Mouse (Mus musculus) midbrain, embryonic 11.5 days (tissue): ENCODE measurements at regions not wholly inside any gene's neighbourhood (a gene's known extent, or its start where the extent isn't known, plus 50 kb on each side); places are given as distances from the start of the nearest gene placed in this dataset.

Experiments used
- ATAC-seq: fragments of 200-750 bp; cut with Nextera tagmentation; 2 replicates; pipeline ENCODE4 v1.8.0; 2017; ENCODE audit warnings: moderate TSS enrichment, moderate library complexity; ENCODE audit not compliant: low FRiP score
- DNase-seq: peaks from one replicate; pipeline ENCODE4 v3.0.0; 2015; ENCODE audit warnings: low spot score; ENCODE audit errors: missing footprints
- H3K27ac ChIP-seq: fragments of 300-500 bp; sonication (generic); 2 replicates; pipeline ENCODE4 v1.5.1; 2014; ENCODE audit warnings: low read depth, low read length
- H3K27me3 ChIP-seq: fragments of 300-500 bp; sonication (generic); 2 replicates; pipeline ENCODE4 v1.6.1; 2014; ENCODE audit warnings: mild to moderate bottlenecking, low read length, moderate library complexity, mixed read lengths; ENCODE audit not compliant: control insufficient read depth, insufficient read depth
- H3K36me3 ChIP-seq: fragments of 300-500 bp; sonication (generic); 2 replicates; pipeline ENCODE4 v1.6.1; 2014; ENCODE audit warnings: mild to moderate bottlenecking, low read length, moderate library complexity, mixed read lengths; ENCODE audit not compliant: control insufficient read depth, insufficient read depth
- H3K4me1 ChIP-seq: fragments of 300-500 bp; sonication (generic); 2 replicates; pipeline ENCODE4 v1.6.1; 2014; ENCODE audit warnings: low read length; ENCODE audit not compliant: control insufficient read depth, insufficient read depth
- H3K4me2 ChIP-seq: fragments of 300-500 bp; sonication (generic); 2 replicates; pipeline ENCODE4 v1.6.1; 2014; ENCODE audit warnings: mild to moderate bottlenecking, moderate library complexity
- H3K4me3 ChIP-seq: fragments of 300-500 bp; sonication (generic); 2 replicates; pipeline ENCODE4 v1.5.1; 2014; ENCODE audit warnings: low read depth, low read length
- H3K9ac ChIP-seq: fragments of 300-500 bp; sonication (generic); 2 replicates; pipeline ENCODE4 v1.6.1; 2014; ENCODE audit warnings: low read length
- H3K9me3 ChIP-seq: fragments of 300-500 bp; sonication (generic); 2 replicates; pipeline ENCODE4 v1.6.1; 2016; ENCODE audit warnings: low read length; ENCODE audit not compliant: control insufficient read depth
- WGBS: fragments of 180-500 bp; shearing (Covaris S2); extraction: QIAGEN DNeasy Blood & Tissue Kit; methylation state at CpG from one replicate; pipeline ENCODE4 v1.1.7; 2014; 5-methylcytosine and 5-hydroxymethylcytosine counted together

GRCm38 (mm10) chr1:176683146-176683545 is 130.7 kb downstream of the Cep170 start:
- Histone ChIP-seq H3K9ac (no peak overlapping the region), H3K4me3 (no peak overlapping the region), H3K27ac (no peak overlapping the region), H3K9me3 (no peaks in the 10 kb centered on the region), H3K4me1 (no peaks in the 10 kb centered on the region), H3K36me3 (no peaks in the 10 kb centered on the region), H3K27me3 (no peaks in the 10 kb centered on the region; the same call in 1 of the 2 replicates), H3K4me2 (no peak overlapping the region)
- 83% methylated on average over 6 of the region's 6 CpGs for WGBS
- ATAC-seq, result no peak
- DNase-seq, result no peak

DNA sequence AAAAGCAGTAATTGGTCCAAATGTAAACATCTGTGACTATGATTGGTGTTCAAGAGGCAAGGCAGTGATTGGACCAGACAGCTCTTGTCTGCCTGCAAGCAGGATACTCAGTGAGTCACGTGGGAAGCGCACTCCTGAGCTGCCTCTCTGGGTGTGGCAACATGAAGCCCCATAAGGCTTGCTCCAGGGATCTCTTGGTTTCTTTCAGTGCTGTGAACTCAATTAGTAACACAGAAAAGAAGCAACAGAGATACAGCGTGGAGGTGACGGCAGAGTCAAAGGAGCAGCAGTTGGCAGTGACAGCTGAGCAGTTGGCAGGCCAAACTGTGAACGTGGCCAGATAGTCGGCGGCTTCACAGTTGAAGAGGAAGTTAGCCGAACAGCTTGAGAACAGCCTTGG is 131.9 kb downstream of the Cep170 start:
- no peak overlapping the region for H3K4me2 ChIP-seq
- no peaks in the 10 kb centered on the region for H3K9me3 ChIP-seq
- ATAC-seq (no peak), DNase-seq (no peak)
- no peak overlapping the region for H3K27ac ChIP-seq
- no peaks in the 10 kb centered on the region for H3K4me1 ChIP-seq
- H3K27me3 ChIP-seq, result no peaks in the 10 kb centered on the region; the same call in 1 of the 2 replicates
- WGBS, result 86% methylated on average over 8 of the region's 8 CpGs
- H3K36me3 ChIP-seq, result no peaks in the 10 kb centered on the region
- no peak overlapping the region for H3K9ac ChIP-seq
- no peak overlapping the region for H3K4me3 ChIP-seq

GRCm38 (mm10) chr1:176675184-176675583 is 138.7 kb downstream of the Cep170 start:
- H3K36me3 ChIP-seq, result no peaks in the 10 kb centered on the region
- H3K27ac ChIP-seq, result no peak overlapping the region
- no peaks in the 10 kb centered on the region for H3K9me3 ChIP-seq
- DNase-seq (no peak), ATAC-seq (peak; percentile 62; the same call in 1 of the 2 replicates)
- no peaks in the 10 kb centered on the region for H3K27me3 ChIP-seq
- no peak overlapping the region for H3K4me3 ChIP-seq
- H3K9ac ChIP-seq, result no peak overlapping the region
- no peak overlapping the region for H3K4me2 ChIP-seq
- H3K4me1 ChIP-seq, result no peaks in the 10 kb centered on the region

DNA sequence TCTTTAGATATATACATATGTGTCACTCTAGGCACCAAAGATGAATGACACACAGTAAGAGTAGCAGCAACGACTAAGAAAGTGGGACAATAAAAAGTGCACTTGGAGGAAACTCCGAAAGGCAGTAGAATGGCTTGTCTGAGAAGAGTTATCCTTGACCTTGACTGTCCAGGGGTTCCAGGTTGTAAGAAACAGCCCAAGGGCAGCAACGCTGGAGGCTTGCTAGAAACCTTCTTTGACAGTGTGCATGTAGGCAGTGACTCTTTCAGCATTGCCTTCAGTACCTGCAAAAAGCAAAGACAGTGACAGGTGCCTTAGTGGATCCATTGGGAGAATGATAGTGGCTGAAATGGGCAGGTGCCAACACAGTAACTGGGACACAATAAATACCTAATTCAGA is 142.8 kb downstream of the Cep170 start:
- WGBS, result 82% methylated on average over 3 of the region's 3 CpGs
- no peaks in the 10 kb centered on the region for H3K36me3 ChIP-seq
- DNase-seq, result no peak
- H3K4me3 ChIP-seq, result no peak overlapping the region
- H3K4me1 ChIP-seq, result no peaks in the 10 kb centered on the region
- no peak for ATAC-seq
- H3K27ac ChIP-seq, result no peak overlapping the region
- no peaks in the 10 kb centered on the region for H3K27me3 ChIP-seq
- H3K4me2 ChIP-seq, result no peak overlapping the region
- H3K9ac ChIP-seq, result no peak overlapping the region
- no peaks in the 10 kb centered on the region for H3K9me3 ChIP-seq

DNA sequence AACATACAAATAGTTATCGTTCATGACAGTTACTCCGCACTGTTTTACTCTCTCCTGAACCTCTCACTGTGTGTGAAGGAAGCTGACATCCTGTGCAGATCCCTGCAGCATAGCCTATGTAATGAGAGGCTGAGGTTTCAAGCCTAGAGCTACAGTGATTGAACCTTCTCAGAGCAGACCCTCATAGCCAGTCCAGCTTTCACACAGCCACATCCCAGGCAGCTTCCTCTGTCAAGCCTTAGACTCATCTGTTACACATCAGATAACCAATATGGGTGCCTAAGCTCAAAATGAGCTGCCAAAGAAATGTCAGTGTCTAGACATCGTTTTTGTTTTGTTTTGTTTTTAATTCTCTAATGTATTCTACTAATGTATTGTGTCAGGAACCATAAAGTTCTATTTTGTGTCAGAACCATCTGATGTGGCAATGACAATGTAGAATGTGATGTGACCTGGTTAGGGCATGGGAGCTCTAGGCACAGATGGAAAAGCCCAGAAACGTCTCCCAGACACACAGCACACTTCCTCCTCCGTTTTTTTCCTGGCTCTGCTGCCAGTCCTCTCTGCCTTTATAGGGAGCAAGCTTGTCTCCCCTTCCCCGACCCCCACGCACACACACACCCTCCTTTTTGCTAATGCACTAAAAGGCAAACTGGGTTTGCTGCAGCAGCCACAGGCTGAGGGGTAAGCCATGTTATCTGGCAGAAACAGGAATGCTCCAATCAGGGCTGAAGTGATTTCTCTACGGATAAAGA is 146.1 kb downstream of the Cep170 start:
- H3K27me3 ChIP-seq, result no peaks in the 10 kb centered on the region
- no peak overlapping the region for H3K9ac ChIP-seq
- DNase-seq, result no peak
- ATAC-seq, result no peak
- no peaks in the 10 kb centered on the region for H3K36me3 ChIP-seq
- H3K4me2 ChIP-seq, result no peak overlapping the region
- 74% methylated on average over 8 of the region's 8 CpGs for WGBS
- no peaks in the 10 kb centered on the region for H3K4me1 ChIP-seq
- no peak overlapping the region for H3K4me3 ChIP-seq
- no peak overlapping the region for H3K27ac ChIP-seq
- H3K9me3 ChIP-seq, result no peaks in the 10 kb centered on the region; the same call in 1 of the 2 replicates

DNA sequence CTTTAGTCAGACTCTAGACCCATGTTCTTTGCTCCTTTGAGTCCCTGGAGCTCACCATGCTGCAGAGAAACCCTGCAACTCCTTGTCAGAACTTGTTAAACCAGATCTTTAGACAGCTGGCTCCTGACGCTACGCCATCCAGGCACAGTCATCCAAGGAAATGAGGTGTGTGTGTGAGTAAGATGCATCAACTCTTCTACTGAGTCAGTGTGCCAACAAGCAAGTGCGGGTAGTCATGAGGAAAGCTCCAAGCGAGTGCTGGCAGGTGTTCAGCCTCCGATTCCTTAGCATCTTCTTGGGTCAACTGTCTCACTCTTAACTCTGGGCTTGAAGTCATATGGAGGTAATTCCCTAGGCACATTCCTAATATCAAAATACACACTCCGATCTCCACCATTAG is 153.6 kb downstream of the Cep170 start:
- Histone ChIP-seq H3K4me3 (no peak overlapping the region), H3K9me3 (no peaks in the 10 kb centered on the region; the same call in 1 of the 2 replicates), H3K27me3 (no peaks in the 10 kb centered on the region), H3K4me2 (no peak overlapping the region), H3K4me1 (no peaks in the 10 kb centered on the region), H3K36me3 (no peaks in the 10 kb centered on the region), H3K27ac (no peak overlapping the region), H3K9ac (no peak overlapping the region)
- WGBS, result 93% methylated on average over 6 of the region's 6 CpGs
- DNase-seq, result no peak
- ATAC-seq, result no peak

GRCm38 (mm10) chr1:176658639-176659038 is 155.2 kb downstream of the Cep170 start:
- H3K4me3 ChIP-seq, result no peak overlapping the region
- no peaks in the 10 kb centered on the region for H3K4me1 ChIP-seq
- no peaks in the 10 kb centered on the region for H3K27me3 ChIP-seq
- no peak overlapping the region for H3K4me2 ChIP-seq
- no peak overlapping the region for H3K9ac ChIP-seq
- ATAC-seq, result no peak
- H3K9me3 ChIP-seq, result no peaks in the 10 kb centered on the region
- DNase-seq, result no peak
- no peaks in the 10 kb centered on the region for H3K36me3 ChIP-seq
- no peak overlapping the region for H3K27ac ChIP-seq

GRCm38 (mm10) chr1:176655487-176656333 is 158.2 kb downstream of the Cep170 start:
- DNase-seq, result peak; percentile 85
- Histone ChIP-seq H3K4me1 (no peaks in the 10 kb centered on the region), H3K27me3 (no peaks in the 10 kb centered on the region), H3K9me3 (no peaks in the 10 kb centered on the region), H3K36me3 (no peaks in the 10 kb centered on the region), H3K4me2 (no peak overlapping the region), H3K9ac (no peak overlapping the region), H3K4me3 (no peak overlapping the region), H3K27ac (no peak overlapping the region)
- ATAC-seq, result no peak
- WGBS, result 36% methylated on average over 3 of the region's 3 CpGs

DNA sequence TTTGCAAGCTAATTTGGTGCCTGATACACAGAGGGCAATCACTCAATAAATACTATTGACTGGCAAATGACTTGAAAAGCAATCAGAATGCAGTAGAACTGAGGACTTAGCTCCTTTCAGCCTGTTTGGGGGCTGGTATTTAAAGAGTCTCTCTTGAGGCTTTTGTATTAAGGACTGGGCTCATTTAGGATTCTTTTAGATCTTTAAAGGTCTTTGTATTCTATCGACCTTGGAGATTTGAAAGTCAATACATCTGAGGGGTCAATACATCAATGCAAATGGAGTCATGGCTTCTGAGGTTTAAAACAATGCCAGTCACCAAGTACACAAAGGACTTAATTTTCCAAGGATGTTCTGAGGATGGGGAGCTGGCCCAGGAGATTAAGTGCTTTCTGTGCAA is 169.6 kb downstream of the Cep170 start:
- 5% methylated on average over 1 of the region's 1 CpGs for WGBS
- ATAC-seq, result peak; percentile 67
- no peak overlapping the region for H3K4me3 ChIP-seq

More for the DNA sequence above, 169.6 kb downstream of the Cep170 start:
- no peaks in the 10 kb centered on the region for H3K27me3 ChIP-seq
- no peak overlapping the region for H3K9ac ChIP-seq
- no peak for DNase-seq
- no peaks in the 10 kb centered on the region for H3K36me3 ChIP-seq
- H3K9me3 ChIP-seq, result no peaks in the 10 kb centered on the region
- no peak overlapping the region for H3K4me2 ChIP-seq
- no peak overlapping the region for H3K27ac ChIP-seq
- peaks cover 7% of the 10 kb centered on the region for H3K4me1 ChIP-seq
